ENCODE assay signal across 18 mouse cellular contexts in the genomic region with DNA sequence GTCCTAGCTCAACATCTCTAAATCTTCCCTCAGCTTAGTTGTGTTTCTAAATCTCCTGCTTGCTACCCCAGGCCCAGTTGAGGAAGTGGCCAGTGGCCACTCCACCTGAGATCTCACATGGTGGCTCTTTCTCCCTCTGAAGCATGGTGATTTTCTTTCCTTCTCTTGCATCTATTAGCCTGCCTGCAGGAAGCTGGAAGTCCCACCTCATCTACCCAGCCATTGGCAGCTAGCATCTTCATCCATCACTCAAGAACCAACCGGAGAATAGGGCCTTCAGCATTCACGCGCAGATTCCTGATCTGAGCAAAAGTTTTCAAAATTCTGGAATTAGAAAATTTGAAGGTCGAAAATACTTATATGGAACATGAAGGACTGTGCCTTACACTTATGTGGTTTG.
"Had no signal": no experiment of that assay in that cellular context is flagged by ENCODE, and none has a peak within 500 bp of the region (broad histone marks: within the 10 kb centered on the region; RNA-seq: fewer than 3 reads in every experiment).

No protein-coding gene starts in this region.

- H3K27ac ChIP-seq: layer of hippocampus, adult 2 months; liver, embryonic 13.5 days; midbrain, embryonic 10.5 days; midbrain, embryonic 15.5 days; neural tube, embryonic 13.5 days had no signal

- ATAC-seq: intestine, postnatal 0 days; liver, postnatal 0 days; midbrain, embryonic 15.5 days had no signal

- H3K4me1 ChIP-seq: liver, embryonic 13.5 days had no signal

- H3K4me2 ChIP-seq: liver, embryonic 13.5 days; midbrain, embryonic 15.5 days; neural tube, embryonic 13.5 days; stomach, embryonic 15.5 days had no signal

- H3K9ac ChIP-seq: liver, embryonic 13.5 days; liver, postnatal 0 days; midbrain, embryonic 15.5 days; neural tube, embryonic 13.5 days; stomach, embryonic 15.5 days had no signal

- H3K4me3 ChIP-seq: layer of hippocampus, adult 2 months; liver, embryonic 13.5 days; midbrain, embryonic 10.5 days; midbrain, embryonic 15.5 days; neural tube, embryonic 13.5 days; stomach, embryonic 15.5 days had no signal

- DNase-seq: kidney, adult 8-10 months; kidney, postnatal 10 days; kidney, postnatal 4 days; left cerebral cortex, postnatal 4 days; liver; liver, embryonic 13.5 days; liver, postnatal 0 days; lung, postnatal 36 days; retina, postnatal 1 day; right cerebral cortex, postnatal 4 days; spleen, adult 18-20 months; thymus, postnatal 36 days had no signal

- H3K9me3 ChIP-seq: liver, embryonic 13.5 days; midbrain, embryonic 10.5 days; midbrain, embryonic 15.5 days; neural tube, embryonic 13.5 days; stomach, embryonic 15.5 days had no signal

- H3K36me3 ChIP-seq: liver, embryonic 13.5 days; midbrain, embryonic 10.5 days; midbrain, embryonic 15.5 days; neural tube, embryonic 13.5 days; stomach, embryonic 15.5 days had no signal

- H3K27me3 ChIP-seq: liver, embryonic 13.5 days; midbrain, embryonic 15.5 days; neural tube, embryonic 13.5 days; stomach, embryonic 15.5 days had no signal
